Mouse (Mus musculus) common myeloid progenitor, adult 5-6 weeks (primary cell): ENCODE results near the gene H2-T23. TPM values are rescaled to one million over a fixed set of nuclear protein-coding genes. Genes with fewer than 3 reads are reported as not detected.
"Not testable (repeated sequence)": the region's sequence is repeated elsewhere in the genome, so short reads cannot be mapped to it uniquely, and the experiment has no call there.

ENCODE experiments used
- ATAC-seq: replicated peaks from 2 replicates; pipeline ENCODE4 v1.8.0; 2016; ENCODE audit warnings: low read depth, mild to moderate bottlenecking, moderate TSS enrichment, inconsistent platforms; ENCODE audit not compliant: poor library complexity, severe bottlenecking
- total RNA-seq: library from RNA; stranded (forward); fragments of 200-1000, 187-1606 nt; gene quantifications from 2 replicates; pipeline ENCODE4 v1.2.3, GENCODE M21; 2017

The H2-T23 gene
- total RNA-seq, 1 experiment from 2014 or later: 151 TPM

- no peak for ATAC-seq
Observed at GRCm38 (mm10) chr17:36025197-36025596, 7.5 kb downstream of the H2-T23 start.

- peak; percentile 38 for ATAC-seq
Observed at GRCm38 (mm10) chr17:36023710-36024654, 8.7 kb downstream of the H2-T23 start.

- ATAC-seq: no peak
Observed at GRCm38 (mm10) chr17:36022922-36023321, 9.7 kb downstream of the H2-T23 start.

- no peak for ATAC-seq
Observed at GRCm38 (mm10) chr17:36022098-36022497, 10.6 kb downstream of the H2-T23 start.

GRCm38 (mm10) chr17:36021309-36021708 lies 11.3 kb downstream of the H2-T23 start:
- ATAC-seq: no peak

GRCm38 (mm10) chr17:36020191-36021073 lies 12.2 kb downstream of the H2-T23 start, which contains the start of gene H2-T24:
H2-T24 (minus strand) TSS chr17:36020560.
- peak; percentile 81 for ATAC-seq

GRCm38 (mm10) chr17:36019519-36019918 lies 13.1 kb downstream of the H2-T23 start:
- ATAC-seq: no peak

- ATAC-seq: no peak
Observed at GRCm38 (mm10) chr17:36018979-36019378, 13.7 kb downstream of the H2-T23 start.

- ATAC-seq: no peak
Observed at GRCm38 (mm10) chr17:36017046-36017445, 15.6 kb downstream of the H2-T23 start.

- no peak for ATAC-seq
Observed at GRCm38 (mm10) chr17:36014977-36015376, 17.7 kb downstream of the H2-T23 start.

GRCm38 (mm10) chr17:36004409-36004808 lies 28.2 kb downstream of the H2-T23 start:
- ATAC-seq: not testable (repeated sequence)

GRCm38 (mm10) chr17:36003331-36003730 lies 29.3 kb downstream of the H2-T23 start:
- no peak for ATAC-seq

GRCm38 (mm10) chr17:36001966-36002365 lies 30.7 kb downstream of the H2-T23 start:
- peak; percentile 54 for ATAC-seq

GRCm38 (mm10) chr17:36001121-36001897 lies 31.3 kb downstream of the H2-T23 start:
- no peak for ATAC-seq

- no peak for ATAC-seq
Observed at GRCm38 (mm10) chr17:36000349-36000748, 32.3 kb downstream of the H2-T23 start.

GRCm38 (mm10) chr17:35999356-35999755 lies 33.3 kb downstream of the H2-T23 start:
- ATAC-seq: peak; percentile 13

GRCm38 (mm10) chr17:35998545-35999305 lies 33.9 kb downstream of the H2-T23 start:
- no peak for ATAC-seq

GRCm38 (mm10) chr17:35997713-35998510 lies 34.7 kb downstream of the H2-T23 start:
- peak; percentile 42 for ATAC-seq
